Mouse (Mus musculus) common myeloid progenitor, adult 5-6 weeks (primary cell): ENCODE data around the gene Clec2d. TPM values are rescaled to one million over a fixed set of nuclear protein-coding genes. Genes with fewer than 3 reads are reported as not detected.
"Not testable (repeated sequence)": the region's sequence is repeated elsewhere in the genome, so short reads cannot be mapped to it uniquely, and the experiment has no call there.

ENCODE experiments used
- ATAC-seq: replicated peaks from 2 replicates; pipeline ENCODE4 v1.8.0; 2016; ENCODE audit warnings: low read depth, mild to moderate bottlenecking, moderate TSS enrichment, inconsistent platforms; ENCODE audit not compliant: poor library complexity, severe bottlenecking
- total RNA-seq: library from RNA; stranded (forward); fragments of 200-1000, 187-1606 nt; gene quantifications from 2 replicates; pipeline ENCODE4 v1.2.3, GENCODE M21; 2017

The Clec2d gene
- total RNA-seq: 153 and 168 TPM in 2 replicates

DNA sequence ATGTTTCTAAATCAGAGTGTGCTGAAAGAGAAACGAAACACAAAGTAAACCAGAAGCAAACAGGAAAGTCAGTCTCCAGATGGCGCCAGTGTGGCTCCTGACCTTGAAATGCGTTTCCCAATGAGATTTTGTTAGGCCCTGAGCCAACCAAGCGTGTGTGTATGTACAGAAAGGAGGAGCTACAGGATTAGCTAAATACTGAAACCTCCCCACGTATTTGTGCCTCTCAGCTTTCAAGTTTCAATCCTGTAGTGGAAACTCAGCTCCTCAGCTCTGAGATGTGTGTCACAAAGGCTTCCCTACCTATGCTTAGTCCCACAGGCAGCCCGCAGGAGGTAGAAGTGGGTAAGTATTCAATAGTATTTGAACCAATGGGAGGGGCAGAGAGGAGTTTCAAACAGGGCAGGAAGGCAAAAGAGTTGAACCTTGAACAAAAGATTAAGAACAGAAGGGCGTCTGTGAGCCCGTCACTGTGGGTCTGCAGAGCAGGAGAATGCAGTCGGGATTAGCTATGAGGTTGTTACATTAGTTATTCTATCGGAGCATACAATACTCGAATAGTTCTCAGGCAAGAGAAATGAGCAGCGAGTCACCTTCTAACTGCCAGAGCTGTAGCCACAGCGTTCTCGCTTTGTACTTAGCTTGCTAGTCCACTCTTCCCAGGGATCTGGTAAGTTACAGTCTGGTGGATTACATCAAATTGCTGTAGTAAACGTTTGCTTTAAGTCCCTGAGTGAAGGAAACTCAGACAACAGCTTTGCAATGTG, at the start of gene Clec2d:
Gene Clec2d, plus strand, starts transcription at position 213 of the 767 bp plus-strand sequence.
- ATAC-seq: peak; percentile 96

DNA sequence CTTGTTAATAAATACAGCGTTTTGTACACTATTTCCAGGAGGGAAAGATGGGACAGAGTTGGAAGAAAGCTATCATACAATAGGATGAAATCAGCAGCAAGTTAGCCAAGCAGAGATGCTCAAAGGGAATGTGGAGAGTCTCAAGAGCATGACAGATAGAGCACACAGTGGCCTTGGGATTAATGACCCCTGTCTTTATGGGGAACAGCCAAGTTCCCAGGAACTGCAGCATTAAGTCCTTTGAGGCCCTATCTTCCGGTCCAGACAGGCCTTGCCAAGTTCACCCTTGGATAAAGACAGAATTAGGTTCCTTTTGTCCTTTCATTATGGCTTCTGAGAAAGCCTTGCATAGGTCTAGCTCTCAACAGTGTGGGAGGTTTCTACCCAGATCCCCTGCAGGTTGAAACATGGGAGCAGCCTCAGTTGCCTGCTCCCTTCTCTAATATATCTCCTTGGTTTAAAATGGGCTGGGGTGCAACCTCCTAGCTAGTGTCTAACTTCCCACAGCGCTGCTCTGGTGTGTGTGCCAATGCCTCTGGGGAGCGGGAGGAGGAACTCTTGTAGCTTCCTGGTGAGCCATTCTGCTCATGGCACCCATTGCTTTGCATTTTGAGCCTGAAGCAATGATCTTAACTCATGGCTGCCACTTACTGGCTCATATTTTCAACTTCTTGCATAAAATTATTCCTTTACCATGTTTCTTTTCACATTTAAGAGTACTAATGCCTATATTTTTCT, 47.6 kb upstream of the Clec2d start:
- no peak for ATAC-seq

DNA sequence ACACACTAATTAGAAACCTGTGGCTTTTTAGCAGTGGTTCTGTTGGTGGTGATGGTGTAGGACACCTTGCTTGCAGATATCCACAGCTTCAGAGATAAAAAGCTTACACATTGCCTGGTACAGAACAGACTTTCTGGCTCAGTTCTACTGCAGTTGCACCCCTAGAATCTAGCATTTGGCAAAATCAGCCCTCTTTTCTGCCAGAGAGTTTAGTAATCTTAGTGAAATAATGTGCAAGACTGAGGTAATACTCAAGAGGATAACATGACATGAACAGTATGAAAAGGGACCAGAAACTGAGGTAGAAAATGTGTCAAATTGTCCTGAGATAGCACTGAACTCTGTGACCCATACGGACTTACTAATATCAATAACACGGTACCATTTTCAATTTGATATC, 33.6 kb upstream of the Clec2d start:
- no peak for ATAC-seq

DNA sequence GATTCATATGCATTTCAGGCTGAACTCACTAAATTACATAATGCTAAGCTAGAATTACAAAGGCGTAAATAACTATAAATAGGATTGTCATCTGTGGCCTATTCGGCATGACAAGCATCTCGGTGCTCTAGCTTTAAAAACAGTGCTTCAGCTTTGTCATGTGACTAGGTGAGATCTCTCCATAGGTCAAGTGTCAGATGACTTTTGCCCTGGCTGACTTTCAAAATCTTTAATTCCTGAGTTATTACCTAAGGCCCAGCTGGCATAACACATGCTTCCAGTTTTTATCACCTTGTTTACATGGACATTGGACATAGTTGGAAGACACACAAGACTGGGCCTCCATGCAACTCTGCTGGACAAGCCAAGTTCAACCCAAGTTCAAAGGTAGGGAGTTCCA, 20.3 kb upstream of the Clec2d start:
- ATAC-seq: no peak

DNA sequence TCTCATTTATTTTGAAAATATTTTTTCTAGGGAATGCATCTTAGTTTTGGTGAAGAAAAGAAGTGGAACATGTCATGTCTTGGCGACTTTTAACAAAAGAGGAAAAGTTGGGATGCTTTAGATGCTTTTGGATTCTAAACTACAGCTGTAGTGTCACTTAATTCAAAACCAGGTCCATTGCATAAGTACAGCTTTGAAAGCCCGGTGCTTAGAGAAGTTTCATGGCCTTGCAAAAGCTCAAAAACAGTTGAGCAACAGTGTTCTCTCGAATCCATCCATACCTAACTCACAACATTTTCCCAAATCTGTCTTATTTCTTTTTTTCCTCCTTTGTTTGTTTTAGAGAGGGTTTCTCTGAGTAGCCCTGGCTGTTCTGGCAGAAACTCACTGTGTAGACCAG, 19.3 kb upstream of the Clec2d start:
- ATAC-seq: no peak

DNA sequence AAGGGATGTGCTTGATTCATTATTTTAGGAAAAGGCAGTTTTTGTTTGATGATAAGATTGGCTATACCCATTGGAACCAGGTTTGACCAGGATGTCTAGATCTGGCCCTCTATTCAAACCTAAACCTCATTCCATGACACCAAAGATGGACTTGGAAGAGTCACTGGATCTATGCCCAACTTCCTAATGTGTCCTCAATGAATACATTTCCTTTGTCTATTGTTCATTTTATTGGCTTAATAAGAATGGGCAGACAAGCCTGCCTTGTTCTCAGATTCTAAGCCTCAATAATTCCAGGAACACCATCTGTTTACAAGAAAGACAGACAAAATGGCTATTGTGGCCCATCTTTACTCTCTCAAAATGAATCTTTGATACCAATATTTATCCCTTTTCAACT, 18.5 kb upstream of the Clec2d start:
- ATAC-seq: no peak

DNA sequence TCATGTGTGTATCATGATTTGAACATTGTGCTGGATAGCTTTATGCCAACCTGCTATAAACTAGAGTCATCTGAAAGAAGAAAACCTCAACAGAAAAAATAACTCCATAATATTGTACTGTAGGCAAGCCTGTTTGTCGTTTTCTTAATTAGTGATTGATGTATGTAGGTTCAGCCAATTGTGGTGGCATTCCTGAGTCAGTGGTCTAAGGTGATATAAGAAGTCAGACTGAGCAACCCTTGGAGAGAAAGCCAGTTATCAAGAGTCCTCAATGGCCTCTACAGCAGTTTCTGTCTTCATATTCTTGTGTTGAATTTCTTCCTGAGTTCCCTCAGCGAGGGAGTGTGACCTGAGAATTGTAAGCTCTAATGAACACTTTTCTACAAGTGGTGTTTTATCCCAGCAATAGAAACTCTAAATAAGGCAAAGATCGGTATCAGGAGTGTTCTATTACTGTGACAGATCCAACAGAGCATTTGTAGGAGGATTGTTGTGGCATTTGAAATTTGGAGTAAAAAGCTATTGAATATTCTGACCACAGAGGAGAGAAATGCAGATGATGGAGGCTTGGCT, 17.7 kb upstream of the Clec2d start:
- no peak for ATAC-seq

DNA sequence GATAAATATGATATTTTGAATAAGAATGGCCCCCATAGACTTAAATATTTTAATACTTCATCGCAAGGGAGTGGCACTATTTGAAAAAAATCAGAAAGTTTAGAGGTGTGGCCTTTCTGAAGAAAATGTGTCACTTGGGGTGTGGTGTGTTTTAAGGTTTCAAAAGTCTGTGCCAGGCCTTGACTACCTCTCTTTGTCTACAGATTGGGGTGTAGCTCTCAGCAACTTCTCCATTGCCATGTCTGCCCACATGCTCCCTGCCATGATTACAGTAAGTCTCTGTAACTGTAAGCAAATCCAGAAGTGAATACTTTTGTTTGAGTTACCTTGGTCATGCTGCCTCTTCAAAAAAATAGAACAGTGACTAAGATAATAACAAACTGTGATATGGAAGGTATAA, 16.8 kb upstream of the Clec2d start:
- no peak for ATAC-seq

DNA sequence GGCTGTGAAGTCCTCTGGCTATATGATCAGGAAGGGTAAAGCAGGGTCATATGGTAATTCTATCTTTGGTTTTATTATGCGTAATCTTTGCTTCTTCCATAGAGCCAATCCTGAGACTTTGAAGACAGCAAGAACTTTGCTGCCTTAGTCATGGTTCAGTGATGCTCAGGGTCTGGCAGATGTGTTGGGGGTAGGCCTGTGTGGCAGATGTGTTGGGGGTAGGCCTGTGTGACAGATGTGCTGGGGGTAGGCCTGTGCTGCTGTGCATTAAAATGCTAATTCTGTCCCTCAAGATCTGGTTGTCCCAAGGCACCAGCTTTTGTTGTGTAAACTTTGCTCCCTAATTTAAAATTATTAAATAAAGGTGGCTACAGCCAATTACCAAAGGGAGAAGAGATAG, 9.5 kb upstream of the Clec2d start:
- no peak for ATAC-seq

DNA sequence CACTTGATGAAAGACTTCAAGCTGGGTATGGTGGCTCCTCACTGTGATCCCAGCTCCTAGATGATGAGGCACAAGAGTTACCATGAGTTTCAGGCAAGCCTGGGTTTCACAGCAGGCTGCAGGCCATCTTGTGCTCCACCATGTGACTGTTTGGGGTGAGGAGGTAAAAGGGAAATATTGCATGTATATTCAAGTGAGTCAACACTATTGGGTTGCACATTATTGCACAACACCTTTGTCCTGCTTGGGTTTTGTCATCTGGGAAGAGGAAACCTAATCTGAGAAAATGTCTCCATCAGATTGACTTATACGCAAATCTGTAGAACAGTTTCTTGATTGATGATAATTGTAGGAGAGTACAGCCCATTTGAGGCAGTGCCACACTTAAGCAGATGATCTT, 8.7 kb upstream of the Clec2d start:
- peak; percentile 63 for ATAC-seq

DNA sequence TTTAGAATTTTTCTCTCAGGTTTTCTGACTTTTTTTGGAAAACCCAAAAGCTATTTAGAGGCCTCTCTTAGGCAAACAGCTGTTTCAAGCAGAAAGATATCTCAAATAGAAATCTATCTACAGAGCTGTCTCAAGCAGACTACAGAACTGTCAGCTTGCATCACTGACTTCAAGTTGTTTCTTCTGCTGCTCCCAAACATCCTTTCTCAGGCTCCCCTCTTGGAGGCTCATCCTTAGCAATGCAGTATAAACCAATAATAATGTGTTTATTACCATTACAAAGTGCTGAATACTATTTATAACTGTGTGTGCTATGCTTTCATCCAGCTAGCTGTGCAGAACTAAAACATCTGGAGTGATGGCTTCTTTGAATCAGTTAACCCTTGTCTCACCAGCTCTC, 5.6 kb upstream of the Clec2d start:
- ATAC-seq: no peak

DNA sequence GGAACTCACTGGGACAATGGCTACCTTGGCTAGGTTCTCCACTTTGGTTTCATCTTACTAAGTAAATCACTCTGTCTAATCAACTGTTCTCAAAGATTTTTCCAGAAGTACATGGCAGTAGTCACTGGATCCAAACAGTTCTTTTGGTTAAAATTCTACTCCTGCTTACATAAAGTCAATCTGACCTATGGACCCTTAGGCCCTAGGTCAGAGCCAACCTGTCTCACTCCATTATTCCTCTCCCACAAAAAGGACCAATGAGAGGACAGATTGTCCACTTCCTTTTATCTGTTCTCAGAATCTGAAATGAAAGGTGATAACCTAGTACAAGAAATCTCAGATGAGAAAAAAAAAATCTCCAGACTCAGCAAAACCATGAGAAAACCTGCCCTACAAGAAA, 4.8 kb upstream of the Clec2d start:
- no peak for ATAC-seq

DNA sequence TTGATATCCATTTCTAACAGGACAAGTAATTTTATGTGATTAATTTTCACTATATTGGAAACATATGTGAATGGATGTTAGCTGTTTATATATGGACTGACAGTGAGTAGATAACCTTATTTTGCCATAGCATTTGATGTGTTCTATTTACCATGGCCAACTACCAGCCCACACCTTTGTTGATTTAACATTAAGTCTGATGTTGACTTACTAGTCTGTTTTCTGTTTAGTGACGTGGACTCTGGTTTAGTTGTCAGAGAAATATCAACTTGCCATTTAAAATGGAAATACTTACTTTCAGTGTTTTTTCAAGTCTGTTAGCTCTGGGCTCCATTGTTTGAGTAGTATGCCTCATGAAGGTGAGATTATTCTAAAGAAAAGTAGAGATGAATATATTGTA, 3.8 kb upstream of the Clec2d start:
- no peak for ATAC-seq

DNA sequence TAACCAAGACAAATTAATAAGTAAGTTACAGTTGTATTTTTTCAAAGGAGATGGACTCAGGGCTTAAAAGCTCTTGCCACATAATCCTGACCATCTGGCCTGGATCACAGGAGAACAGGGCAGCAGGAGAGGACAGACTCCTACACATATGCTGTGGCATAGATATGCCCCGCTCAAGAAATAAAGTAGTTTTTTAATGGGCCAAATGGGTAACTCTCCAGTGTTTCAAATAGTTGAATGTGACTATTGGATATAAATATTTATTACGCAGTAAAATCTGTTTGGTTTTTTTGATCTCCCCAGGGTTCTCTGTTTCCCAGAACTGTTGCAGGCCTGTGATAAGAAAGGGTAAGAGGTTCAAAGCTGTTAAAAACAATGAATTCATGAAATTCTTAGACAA, 1.1 kb upstream of the Clec2d start:
- ATAC-seq: no peak

DNA sequence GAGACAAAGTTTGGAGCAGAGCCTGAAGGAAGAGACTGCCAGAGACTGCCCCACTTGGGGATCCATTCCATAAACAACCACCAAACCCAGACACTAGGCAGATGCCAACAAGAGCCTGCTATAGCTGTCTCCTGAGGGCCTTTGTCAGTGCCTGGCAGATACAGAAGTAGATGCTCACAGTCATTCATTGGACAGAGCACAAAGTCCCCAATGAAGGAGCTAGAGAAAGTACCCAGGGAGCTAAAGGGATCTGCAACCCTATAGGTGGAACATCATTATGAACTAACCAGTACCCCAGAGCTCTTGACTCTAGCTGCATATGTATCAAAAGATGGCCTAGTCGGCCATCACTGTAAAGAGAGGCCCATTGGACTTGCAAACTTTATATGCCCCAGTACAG, 584 bp upstream of the Clec2d start:
- ATAC-seq: not testable (repeated sequence)

DNA sequence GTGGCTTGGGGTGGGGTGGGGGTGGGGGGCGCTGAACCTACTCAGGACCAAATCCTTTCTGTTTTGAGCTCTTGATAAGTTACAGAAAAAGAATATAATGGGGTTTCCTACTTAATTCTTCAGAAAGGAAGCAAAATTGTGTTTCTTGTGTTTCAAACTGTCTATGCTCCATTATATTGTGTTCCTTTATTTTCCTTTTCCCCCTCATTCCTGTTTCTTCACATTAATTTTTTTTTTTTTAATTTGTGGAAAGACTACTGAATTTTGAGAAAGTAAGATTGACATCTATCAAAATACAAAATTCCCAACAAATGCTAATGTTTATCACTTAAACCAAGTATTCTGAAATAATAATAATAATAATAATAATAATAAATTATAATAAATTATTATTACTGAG, 834 bp downstream of the Clec2d start:
- ATAC-seq: no peak

DNA sequence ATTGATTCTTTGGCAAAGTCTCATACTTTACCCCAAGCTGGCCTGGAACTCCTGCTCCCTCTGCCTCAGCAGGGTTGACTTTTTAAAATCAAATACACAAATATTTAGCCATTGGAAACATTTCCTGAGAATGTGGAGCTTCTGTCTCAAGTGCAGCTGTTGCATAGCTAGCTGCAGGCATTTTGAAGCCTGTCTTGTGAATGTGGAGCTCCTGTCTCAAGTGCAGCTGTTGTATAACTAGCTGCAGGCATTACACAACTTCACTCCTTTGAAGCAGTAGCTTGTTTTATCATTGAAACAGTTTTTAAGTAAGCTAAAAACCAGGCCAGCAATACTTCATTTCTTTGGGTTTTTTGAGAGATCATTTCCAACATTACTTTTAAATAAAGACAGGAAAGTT, 1.3 kb downstream of the Clec2d start:
- ATAC-seq: no peak

DNA sequence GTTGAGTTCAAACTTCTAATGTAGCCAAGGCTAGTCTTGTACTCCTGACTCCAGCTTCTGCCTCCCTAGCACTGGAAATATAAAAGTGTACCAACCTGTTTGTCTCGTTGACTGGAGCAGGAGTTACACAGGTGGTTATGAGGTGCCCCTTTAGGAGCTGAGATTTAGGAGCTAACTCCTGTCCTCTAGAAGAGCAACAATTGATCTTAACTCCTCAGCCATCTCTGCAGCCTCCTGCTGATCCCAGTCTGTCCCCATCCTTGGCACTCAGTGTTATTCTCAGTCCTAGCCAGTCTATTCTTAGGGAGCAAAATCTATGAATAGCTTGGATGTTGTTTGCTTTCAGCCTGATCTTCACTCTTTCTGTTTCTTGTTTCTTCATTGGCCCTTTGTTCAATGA, 2.1 kb downstream of the Clec2d start:
- no peak for ATAC-seq

DNA sequence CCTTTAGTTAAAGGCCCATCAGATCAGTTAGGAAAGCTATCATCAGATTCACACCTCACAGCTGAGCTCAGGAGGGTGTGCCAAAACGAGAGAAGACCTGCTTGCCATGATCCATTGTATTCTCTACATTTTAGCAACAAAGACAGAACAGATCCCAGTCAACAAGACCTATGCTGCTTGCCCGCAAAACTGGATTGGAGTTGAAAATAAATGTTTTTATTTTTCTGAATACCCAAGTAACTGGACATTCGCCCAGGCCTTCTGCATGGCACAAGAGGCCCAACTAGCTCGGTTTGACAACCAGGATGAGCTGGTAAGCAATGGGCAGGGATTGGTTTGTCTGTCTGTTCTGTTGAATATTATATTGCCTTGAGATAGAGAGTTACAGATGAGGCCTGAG, 3.6 kb downstream of the Clec2d start:
- ATAC-seq: not testable (repeated sequence)

DNA sequence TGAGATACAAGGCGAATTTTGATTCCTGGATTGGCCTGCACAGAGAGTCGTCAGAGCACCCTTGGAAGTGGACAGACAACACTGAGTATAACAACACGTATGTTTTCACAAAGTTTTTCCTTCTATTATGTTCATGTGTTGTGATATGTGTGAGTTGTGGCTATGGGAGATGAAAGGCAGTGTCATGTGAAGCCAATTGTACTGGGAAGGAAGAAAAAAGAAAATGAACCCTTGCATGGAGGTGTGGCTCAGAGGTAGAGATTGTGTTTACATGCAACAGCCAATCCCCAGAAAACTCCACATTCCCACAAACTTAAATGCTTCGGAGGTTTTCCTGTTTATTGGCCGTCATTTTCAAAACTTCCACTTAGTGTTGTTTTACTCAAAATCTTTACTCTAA, 4.4 kb downstream of the Clec2d start:
- no peak for ATAC-seq

DNA sequence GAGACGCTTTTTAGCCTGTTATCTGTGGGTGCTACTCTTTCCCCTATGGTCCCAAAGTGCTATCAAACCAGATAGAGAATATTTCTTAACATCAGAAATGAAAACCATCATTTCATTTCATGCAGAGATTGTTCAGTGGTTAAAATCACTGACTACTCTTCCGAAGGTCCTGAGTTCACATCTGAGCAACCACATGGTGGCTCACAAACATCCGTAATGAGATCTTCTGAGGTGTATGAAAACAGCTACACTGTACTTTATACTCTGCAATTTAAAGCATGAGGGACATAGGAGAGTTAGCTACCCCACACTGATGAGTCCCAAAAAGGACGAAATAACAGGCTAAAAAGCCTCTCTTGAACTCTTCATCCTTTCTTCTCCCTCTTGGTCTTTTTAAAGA, 5.6 kb downstream of the Clec2d start:
- no peak for ATAC-seq
